Mouse (Mus musculus) spleen, adult 12 weeks (tissue): ENCODE data around the gene 1700017N19Rik.

Experiments
- DNase-seq: peaks from one replicate; pipeline ENCODE4 v3.0.0; 2022; ENCODE audit warnings: low spot score

1700017N19Rik gene

DNA sequence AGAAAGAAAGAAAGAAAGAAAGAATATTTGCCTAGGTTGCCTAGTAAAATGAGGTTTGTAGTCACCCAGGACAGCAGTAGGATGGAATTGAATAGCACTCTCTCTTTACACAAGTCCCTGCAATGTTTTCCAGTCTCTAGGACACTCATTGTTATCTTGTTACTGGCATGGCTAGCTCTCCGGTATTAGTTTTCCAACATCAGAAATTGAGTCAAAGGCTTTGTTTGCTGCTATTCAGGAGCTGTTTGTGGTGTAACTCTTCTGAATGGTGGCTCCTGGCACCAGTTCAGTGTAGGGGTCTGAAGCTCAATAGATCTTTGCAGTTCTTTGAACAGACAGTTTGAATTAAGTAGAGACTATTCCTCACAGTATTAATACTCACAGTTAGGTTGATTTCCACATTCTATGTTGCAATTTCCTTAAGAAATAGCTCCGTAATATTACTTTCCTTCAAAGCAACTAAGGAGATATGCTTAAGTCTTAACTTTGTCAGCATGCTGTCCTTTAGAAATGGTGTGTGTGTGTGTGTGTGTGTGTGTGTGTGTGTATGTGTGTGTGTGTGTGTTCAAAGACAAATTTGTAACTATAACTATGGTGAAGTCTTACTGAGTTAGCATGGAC lies 71.8 kb downstream of the 1700017N19Rik start:
- DNase-seq = no peak
